Mouse (Mus musculus) E14TG2a.4 (cell line): Measurements from ENCODE around the gene Syne1.

Source experiments
- CTCF ChIP-seq: conservative IDR thresholded peaks from 2 replicates; pipeline ENCODE4 v1.5.1; 2014; ENCODE audit warnings: low read length
- NANOG ChIP-seq: IDR thresholded peaks from 2 replicates; pipeline ENCODE4 v1.6.1; 2014; ENCODE audit warnings: borderline replicate concordance, low read length, mixed read lengths
- POU5F1 ChIP-seq: IDR thresholded peaks from 2 replicates; pipeline ENCODE4 v1.6.1; 2014; ENCODE audit warnings: low read length, borderline replicate concordance

- TF ChIP-seq CTCF (no peak), NANOG (no peak), POU5F1 (no peak)
Observed at GRCm38 (mm10) chr10:4976557-4976956, 574.7 kb downstream of the Syne1 start.
